Comparison of ENCODE assay signal across 38 mouse cellular contexts in genomic region chr19:58810536-58810935, GRCm38 (mm10). TPM values are rescaled to one million over a fixed set of nuclear protein-coding genes. Genes with fewer than 3 reads are reported as not detected.
A peak's percentile ranks its signal among the peaks of the same experiment; 100 is the strongest.
DNase-seq lines count a peak whose midpoint lies in the region; TF ChIP-seq lines count a peak whose summit lies in the region.
"Had no signal": no experiment of that assay in that cellular context is flagged by ENCODE, and none has a peak within 500 bp of the region (broad histone marks: within the 10 kb centered on the region; RNA-seq: fewer than 3 reads in every experiment).

No protein-coding gene starts in this region.

- TF ChIP-seq CTCF in layer of hippocampus, adult 2 months (conservative IDR thresholded peaks at IDR 0.05): no peak

- DNase-seq in layer of hippocampus, adult 2 months (ENCODE audit: low spot score in 2 of 2): peak in 1 of 2 experiments; percentile 54
- no peak for DNase-seq in layer of hippocampus, postnatal 25 days (ENCODE audit: extremely low spot score in 1 of 2, low spot score in 1 of 2)
- peak; percentile 31 for DNase-seq in right cerebral cortex, postnatal 25 days
- DNase-seq in right cerebral cortex, adult 18-20 months: no peak
- peak; percentile 65 for DNase-seq in adrenal gland, postnatal 25 days
- no peak for DNase-seq in thymus, postnatal 0 days (ENCODE audit: low spot score)
- DNase-seq in urinary bladder, postnatal 25 days (ENCODE audit: low spot score): no peak
- DNase-seq: cerebellum, adult 2 months; cerebellum, postnatal 36 days; embryo, embryonic 11 days; gastrocnemius, postnatal 10 days; heart, postnatal 10 days; kidney, adult 18-20 months; kidney, postnatal 36 days; lung, embryonic 14.5 days; lung, postnatal 14 days; midbrain, embryonic 14.5 days; right cerebral cortex, postnatal 4 days; thymus, adult 18-20 months; thymus, postnatal 36 days had no signal

- no peak overlapping the region for H3K4me3 ChIP-seq in layer of hippocampus, adult 2 months
- H3K4me3 ChIP-seq: embryonic facial prominence, embryonic 12.5 days; forebrain, embryonic 15.5 days; heart, embryonic 13.5 days; hindbrain, embryonic 10.5 days; limb, embryonic 12.5 days; liver, embryonic 15.5 days had no signal

- H3K27ac ChIP-seq in layer of hippocampus, adult 2 months: peak overlapping the region; percentile 83
- H3K27ac ChIP-seq: embryonic facial prominence, embryonic 12.5 days; forebrain, embryonic 15.5 days; heart, embryonic 13.5 days; hindbrain, embryonic 10.5 days; limb, embryonic 12.5 days; liver, embryonic 15.5 days; stomach, postnatal 0 days had no signal

RNA-seq across cellular contexts. Expression of gene 1700019N19Rik, which starts 16.3 kb away (rescaled TPM):
- under 1 TPM in 1 of 2 experiments, not detected in 1; 0.37 TPM for total RNA-seq in layer of hippocampus, adult 2 months (2021)
- total RNA-seq in layer of hippocampus, postnatal 25 days (2021): not detected
- not detected in 2 replicates for total RNA-seq in adrenal gland, postnatal 25 days (2021)
- polyA plus RNA-seq in thymus, postnatal 0 days (2015; fragmentation: Nextera tagmentation; extraction: Ambion mirVana): not detected in 2 replicates
- total RNA-seq: adrenal gland, adult 18-20 months; gastrocnemius, postnatal 10 days; heart, adult 8-10 months; heart, postnatal 10 days; liver, adult 2 months; monocyte, adult 5-6 weeks had no signal
- polyA plus RNA-seq: CD4-positive, CD25-positive, alpha-beta regulatory T cell, adult 4 months; cerebellum, adult 2 months; forebrain, embryonic 15.5 days; heart, embryonic 13.5 days; hindbrain, embryonic 16.5 days; intestine, embryonic 14.5 days; kidney, embryonic 16.5 days; limb, embryonic 12.5 days; liver, adult 2 months; liver, embryonic 15.5 days; lung, embryonic 14.5 days; midbrain, embryonic 14.5 days; neural tube, embryonic 14.5 days; spleen, adult 2 months had no signal

RNA-seq across cellular contexts. Expression of gene Pnliprp2, which starts 51.0 kb away (rescaled TPM):
- under 1 TPM in 1 of 2 experiments, not detected in 1; 0.22 TPM for total RNA-seq in layer of hippocampus, adult 2 months (2021)
- not detected for total RNA-seq in layer of hippocampus, postnatal 25 days (2021)
- not detected in 2 replicates for total RNA-seq in adrenal gland, postnatal 25 days (2021)
- polyA plus RNA-seq in thymus, postnatal 0 days (2015; fragmentation: Nextera tagmentation; extraction: Ambion mirVana): 0.12 and 0.23 TPM in 2 replicates
- total RNA-seq: adrenal gland, adult 18-20 months; gastrocnemius, postnatal 10 days; heart, adult 8-10 months; heart, postnatal 10 days; left cerebral cortex, postnatal 25 days; monocyte, adult 5-6 weeks had no signal
- polyA plus RNA-seq: CD4-positive, CD25-positive, alpha-beta regulatory T cell, adult 4 months; cerebellum, adult 2 months; embryonic facial prominence, embryonic 12.5 days; hindbrain, embryonic 10.5 days; liver, adult 2 months; midbrain, embryonic 14.5 days; neural tube, embryonic 14.5 days had no signal

Comparison
In these comparisons a context has a peak if more than half of its experiments do, and no peak if none do; other contexts are left out.
1. DNase-seq: peak in right cerebral cortex, postnatal 25 days (single experiment) and adrenal gland, postnatal 25 days (single experiment); none in layer of hippocampus, postnatal 25 days (0 of 2), right cerebral cortex, adult 18-20 months (single experiment), thymus, postnatal 0 days (single experiment) and urinary bladder, postnatal 25 days (single experiment).